ENCODE assay signal across 15 mouse cellular contexts in the genomic region with DNA sequence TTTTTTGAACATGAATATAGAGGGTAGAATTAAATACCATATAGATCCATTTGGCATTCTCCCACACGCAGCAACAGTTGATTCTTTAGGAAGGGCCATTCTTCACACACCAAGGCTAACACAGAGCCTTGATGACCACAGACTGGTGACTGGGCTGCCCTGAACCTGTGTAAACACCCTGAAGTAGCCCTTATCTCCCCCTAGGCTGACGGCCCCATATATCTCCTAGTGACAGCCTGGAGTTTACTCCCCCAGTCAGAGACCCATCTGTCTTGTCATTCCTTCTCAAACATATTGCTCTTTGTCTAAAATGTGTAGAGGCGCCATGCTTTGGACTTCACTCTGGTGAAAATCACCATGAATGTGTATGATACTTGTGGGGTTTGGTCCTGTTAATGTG.
"Had no signal": no experiment of that assay in that cellular context is flagged by ENCODE, and none has a peak within 500 bp of the region (broad histone marks: within the 10 kb centered on the region; RNA-seq: fewer than 3 reads in every experiment).

No protein-coding gene starts in this region.

- H3K4me3 ChIP-seq: left cerebral cortex, adult 2 months; limb, embryonic 12.5 days; lung, embryonic 15.5 days; megakaryocyte, embryonic 14.5 days; midbrain, embryonic 15.5 days; neural tube, embryonic 13.5 days; stomach, embryonic 15.5 days had no signal

- H3K4me1 ChIP-seq: megakaryocyte, embryonic 14.5 days; stomach, embryonic 15.5 days had no signal

- H3K4me2 ChIP-seq: limb, embryonic 12.5 days; lung, embryonic 15.5 days; midbrain, embryonic 11.5 days; midbrain, embryonic 15.5 days; neural tube, embryonic 13.5 days; stomach, embryonic 15.5 days had no signal

- H3K9me3 ChIP-seq: limb, embryonic 12.5 days; lung, embryonic 15.5 days; midbrain, embryonic 15.5 days; neural tube, embryonic 13.5 days; stomach, embryonic 15.5 days had no signal

- DNase-seq: kidney, postnatal 25 days; lung, postnatal 14 days; right cerebral cortex, postnatal 14 days; thymus, adult 2 months; thymus, postnatal 25 days had no signal

- H3K36me3 ChIP-seq: limb, embryonic 12.5 days; lung, embryonic 15.5 days; midbrain, embryonic 15.5 days; neural tube, embryonic 13.5 days; stomach, embryonic 15.5 days had no signal

- H3K27me3 ChIP-seq: limb, embryonic 12.5 days; lung, embryonic 15.5 days; megakaryocyte, embryonic 14.5 days; midbrain, embryonic 15.5 days; neural tube, embryonic 13.5 days; stomach, embryonic 15.5 days had no signal

- H3K27ac ChIP-seq: left cerebral cortex, adult 2 months; limb, embryonic 12.5 days; lung, embryonic 15.5 days; macrophage; midbrain, embryonic 15.5 days; neural tube, embryonic 13.5 days; stomach, embryonic 15.5 days had no signal

- ATAC-seq: intestine, postnatal 0 days; midbrain, embryonic 15.5 days had no signal

- H3K9ac ChIP-seq: limb, embryonic 12.5 days; lung, embryonic 15.5 days; midbrain, embryonic 15.5 days; neural tube, embryonic 13.5 days; stomach, embryonic 15.5 days had no signal
